Mouse (Mus musculus) olfactory bulb, adult 2 months (tissue): ENCODE measurements around the gene Arhgef3.

ENCODE experiments used
- CTCF ChIP-seq: fragments of 200-500 bp; IDR thresholded peaks from 2 replicates; pipeline ENCODE4 v1.5.1; 2012; ENCODE audit warnings: low read depth, mild to moderate bottlenecking, low read length, moderate library complexity; ENCODE audit not compliant: insufficient read depth
- POLR2A ChIP-seq: fragments of 200-500 bp; IDR thresholded peaks from 2 replicates; pipeline ENCODE4 v1.6.1; 2012; ENCODE audit warnings: mild to moderate bottlenecking, low read depth, low read length, moderate library complexity; ENCODE audit not compliant: insufficient read depth

- no peak for TF ChIP-seq CTCF
- TF ChIP-seq POLR2A = no peak
These were observed 222.5 kb downstream of the Arhgef3 start for GRCm38 (mm10) chr14:27337156-27337555.
